9 mouse cellular contexts compared by ENCODE assay signal in genomic region chr14:28505586-28506375, GRCm38 (mm10). TPM values are rescaled to one million over a fixed set of nuclear protein-coding genes. Genes with fewer than 3 reads are reported as not detected.
A peak's percentile ranks its signal among the peaks of the same experiment; 100 is the strongest.
DNase-seq lines count a peak whose midpoint lies in the region; ATAC-seq and TF ChIP-seq lines count a peak whose summit lies in the region.
"Had no signal": no experiment of that assay in that cellular context is flagged by ENCODE, and none has a peak within 500 bp of the region (broad histone marks: within the 10 kb centered on the region; RNA-seq: fewer than 3 reads in every experiment).

No protein-coding gene starts in this region.

- H3K27ac ChIP-seq in forebrain, embryonic 11.5 days (ENCODE audit: low read depth, low read length): peak overlapping the region; percentile 72
- H3K27ac ChIP-seq in hindbrain, embryonic 14.5 days: peak overlapping the region; percentile 79
- no peak overlapping the region for H3K27ac ChIP-seq in liver, embryonic 11.5 days (ENCODE audit: low read depth, low read length)
- H3K27ac ChIP-seq in olfactory bulb, adult 2 months (ENCODE audit: insufficient read depth, low read depth, low read length): peak overlapping the region; percentile 60

- TF ChIP-seq POLR2A in olfactory bulb, adult 2 months (IDR thresholded peaks at IDR 0.05; ENCODE audit: insufficient read depth, low read depth, low read length): no peak

- no peaks in the 10 kb centered on the region for H3K9me3 ChIP-seq in forebrain, embryonic 11.5 days (ENCODE audit: control insufficient read depth, low read length)
- no peaks in the 10 kb centered on the region for H3K9me3 ChIP-seq in hindbrain, embryonic 14.5 days (ENCODE audit: control insufficient read depth, low read length)
- no peaks in the 10 kb centered on the region for H3K9me3 ChIP-seq in liver, embryonic 11.5 days (ENCODE audit: control insufficient read depth, low read length)

- peak overlapping the region; percentile 85 for H3K4me2 ChIP-seq in forebrain, embryonic 11.5 days (ENCODE audit: low read depth, low read length, severe bottlenecking)
- peak overlapping the region; percentile 98 for H3K4me2 ChIP-seq in hindbrain, embryonic 14.5 days (replicated peaks)
- peak overlapping the region; percentile 75 for H3K4me2 ChIP-seq in liver, embryonic 11.5 days

- intact Hi-C loops in gastrocnemius, postnatal 36 days (cut with DNase I): loop anchor here (2.0 to 5.0 kb wide), 2 partner anchors 413 to 697 kb away; no protein-coding TSS in a partner anchor

- peak overlapping the region; percentile 59 for H3K4me3 ChIP-seq in forebrain, embryonic 11.5 days (ENCODE audit: low read depth, low read length)
- H3K4me3 ChIP-seq in hindbrain, embryonic 14.5 days (replicated peaks; ENCODE audit: low read length): peak overlapping the region; percentile 61
- peak overlapping the region; percentile 55 for H3K4me3 ChIP-seq in liver, embryonic 11.5 days (ENCODE audit: low read depth, low read length)
- H3K4me3 ChIP-seq in olfactory bulb, adult 2 months (ENCODE audit: insufficient read depth, low read depth, low read length): peak overlapping the region; percentile 53

- peaks cover 15% of the 10 kb centered on the region; the same call in 1 of the 2 replicates for H3K4me1 ChIP-seq in forebrain, embryonic 11.5 days (replicated peaks; ENCODE audit: control insufficient read depth, insufficient read depth, low read length)
- H3K4me1 ChIP-seq in hindbrain, embryonic 14.5 days (replicated peaks; ENCODE audit: control insufficient read depth, insufficient read depth, low read length): peaks cover 32% of the 10 kb centered on the region
- H3K4me1 ChIP-seq in liver, embryonic 11.5 days (replicated peaks; ENCODE audit: control insufficient read depth, insufficient read depth, low read length): no peaks in the 10 kb centered on the region
- H3K4me1 ChIP-seq in olfactory bulb, adult 2 months (ENCODE audit: control insufficient read depth, insufficient read depth, low read length): peaks cover 19% of the 10 kb centered on the region

- TF ChIP-seq CTCF in olfactory bulb, adult 2 months (IDR thresholded peaks at IDR 0.05; ENCODE audit: insufficient read depth, low read depth, low read length): no peak

- peak overlapping the region; percentile 76 for H3K9ac ChIP-seq in forebrain, embryonic 11.5 days (ENCODE audit: low read length)
- H3K9ac ChIP-seq in hindbrain, embryonic 14.5 days: peak overlapping the region; percentile 76
- H3K9ac ChIP-seq in liver, embryonic 11.5 days (ENCODE audit: low read depth, low read length): no peak overlapping the region

- under 1% methylated on average over 55 of the region's 62 CpGs for WGBS in forebrain, embryonic 11.5 days
- under 1% methylated on average over 62 of the region's 62 CpGs for WGBS in hindbrain, embryonic 14.5 days
- WGBS in liver, embryonic 11.5 days: under 1% methylated on average over 62 of the region's 62 CpGs
- under 1% methylated on average over 62 of the region's 62 CpGs for WGBS in olfactory bulb, adult 2 months

- peak; percentile 37 for ATAC-seq in forebrain, embryonic 11.5 days (replicated peaks; ENCODE audit: low FRiP score)
- ATAC-seq in hindbrain, embryonic 14.5 days (ENCODE audit: low FRiP score): no peak
- ATAC-seq in liver, embryonic 11.5 days (replicated peaks; ENCODE audit: low FRiP score): no peak

- peaks cover 21% of the 10 kb centered on the region for H3K27me3 ChIP-seq in forebrain, embryonic 11.5 days (ENCODE audit: control insufficient read depth, insufficient read depth, low read length)
- peaks cover 41% of the 10 kb centered on the region for H3K27me3 ChIP-seq in hindbrain, embryonic 14.5 days (ENCODE audit: control insufficient read depth, insufficient read depth, low read length)
- H3K27me3 ChIP-seq in liver, embryonic 11.5 days (replicated peaks; ENCODE audit: control insufficient read depth, insufficient read depth, low read length): peaks cover 88% of the 10 kb centered on the region

- peak; percentile 11 for DNase-seq in gastrocnemius, adult 18-20 months (ENCODE audit: low spot score)
- no peak for DNase-seq in gastrocnemius, postnatal 36 days
- DNase-seq in NIH3T3 (ENCODE audit: low read depth): peak; percentile 49
- peak; percentile 79 for DNase-seq in forebrain, embryonic 11.5 days (ENCODE audit: low spot score)
- peak; percentile 46 for DNase-seq in hindbrain, embryonic 14.5 days (ENCODE audit: low spot score)
- peak; percentile 39 for DNase-seq in liver, embryonic 11.5 days (ENCODE audit: low spot score)
- no peak for DNase-seq in T-cell, adult 2 months (ENCODE audit: low spot score)

- H3K36me3 ChIP-seq in forebrain, embryonic 11.5 days (ENCODE audit: control insufficient read depth, insufficient read depth, low read length): no peaks in the 10 kb centered on the region
- H3K36me3 ChIP-seq in hindbrain, embryonic 14.5 days (replicated peaks; ENCODE audit: control insufficient read depth, insufficient read depth): no peaks in the 10 kb centered on the region
- H3K36me3 ChIP-seq in liver, embryonic 11.5 days (ENCODE audit: control insufficient read depth, insufficient read depth, low read length): no peaks in the 10 kb centered on the region

RNA-seq across cellular contexts. Expression of gene Wnt5a, which starts 1.2 kb away (rescaled TPM):
- total RNA-seq in gastrocnemius, adult 18-20 months (2021): 1 to 10 TPM; 3.4 to 5.6 TPM
- total RNA-seq in gastrocnemius, postnatal 36 days (2021): 1 to 10 TPM; 4.9 to 5.1 TPM
- 15.3 and 17.3 TPM in 2 replicates for polyA plus RNA-seq in forebrain, embryonic 11.5 days (2014; fragmentation: Nextera tagmentation; extraction: Ambion mirVana)
- polyA plus RNA-seq in hindbrain, embryonic 14.5 days (2014; fragmentation: Nextera tagmentation; extraction: Ambion mirVana): 26.6 and 29.3 TPM in 2 replicates
- polyA plus RNA-seq in liver, embryonic 11.5 days (2014; fragmentation: Nextera tagmentation; extraction: Ambion mirVana): 2.2 and 3.7 TPM in 2 replicates
- polyA plus RNA-seq in olfactory bulb, adult 2 months (2012; ENCODE audit: insufficient read depth, insufficient read length, low replicate concordance, missing spikeins): not detected in 2 replicates
- total RNA-seq: MEL had no signal

Comparison
In these comparisons a context has a peak if more than half of its experiments do, and no peak if none do; other contexts are left out.
1. DNase-seq: peak in gastrocnemius, adult 18-20 months (single experiment), NIH3T3 (single experiment), forebrain, embryonic 11.5 days (single experiment), hindbrain, embryonic 14.5 days (single experiment) and liver, embryonic 11.5 days (single experiment); none in gastrocnemius, postnatal 36 days (0 of 2) and T-cell, adult 2 months (single experiment).
2. Peak in every context shown above with its lines, with median percentiles within 50 percentile points of each other: H3K4me2 ChIP-seq and H3K4me3 ChIP-seq.